Mouse (Mus musculus): ENCODE data around the gene Gm12569.

Gene Gm12569

GRCm38 (mm10) chr11:51220308-51220707 lies at the start of gene Gm12569:
Gene Gm12569 (plus strand): TSS chr11:51220473.
- DNase-seq (ENCODE audit: low spot score in 2 of 2), result no peak

- no peak for DNase-seq (ENCODE audit: low spot score in 2 of 2)
These were observed 17.5 kb upstream of the Gm12569 start for GRCm38 (mm10) chr11:51202726-51203125.

GRCm38 (mm10) chr11:51207758-51208157 lies 12.5 kb upstream of the Gm12569 start:
- no peak for DNase-seq (ENCODE audit: low spot score in 2 of 2)

- no peak for DNase-seq (ENCODE audit: low spot score in 2 of 2)
These were observed 8.8 kb upstream of the Gm12569 start for GRCm38 (mm10) chr11:51211426-51211825.

- no peak for DNase-seq (ENCODE audit: low spot score in 2 of 2)
These were observed 6.3 kb upstream of the Gm12569 start for GRCm38 (mm10) chr11:51214021-51214420.

- DNase-seq (ENCODE audit: low spot score in 2 of 2), result no peak
These were observed 785 bp upstream of the Gm12569 start for GRCm38 (mm10) chr11:51219396-51219980.

GRCm38 (mm10) chr11:51227104-51227503 lies 6.8 kb downstream of the Gm12569 start:
- peak; percentile 20 to 32 for DNase-seq (ENCODE audit: low spot score in 2 of 2)

GRCm38 (mm10) chr11:51234626-51235025 lies 14.4 kb downstream of the Gm12569 start:
- DNase-seq (ENCODE audit: low spot score in 2 of 2), result no peak

- DNase-seq (ENCODE audit: low spot score in 2 of 2), result no peak
These were observed 22.6 kb downstream of the Gm12569 start for GRCm38 (mm10) chr11:51242897-51243296.

GRCm38 (mm10) chr11:51257006-51257405 lies 36.7 kb downstream of the Gm12569 start:
- DNase-seq (ENCODE audit: low spot score in 2 of 2), result no peak

GRCm38 (mm10) chr11:51261680-51262219 lies 41.5 kb downstream of the Gm12569 start, which contains the start of gene Clk4:
Gene Clk4 (plus strand): TSS chr11:51261730.
- no peak for DNase-seq (ENCODE audit: low spot score in 2 of 2)

- DNase-seq (ENCODE audit: low spot score in 2 of 2), result peak; percentile 97
These were observed 42.3 kb downstream of the Gm12569 start, which contains the start of gene BC049762 for GRCm38 (mm10) chr11:51262342-51263285. Gene BC049762 (minus strand): TSS chr11:51263046.

- DNase-seq (ENCODE audit: low spot score in 2 of 2), result peak in 1 of 2 experiments; percentile 17
These were observed 43.1 kb downstream of the Gm12569 start for GRCm38 (mm10) chr11:51263286-51263831.

GRCm38 (mm10) chr11:51264352-51264751 lies 44.1 kb downstream of the Gm12569 start:
- DNase-seq (ENCODE audit: low spot score in 2 of 2), result no peak

GRCm38 (mm10) chr11:51265326-51265725 lies 45.1 kb downstream of the Gm12569 start:
- no peak for DNase-seq (ENCODE audit: low spot score in 2 of 2)

- DNase-seq (ENCODE audit: low spot score in 2 of 2), result no peak
These were observed 54.1 kb downstream of the Gm12569 start for GRCm38 (mm10) chr11:51274418-51274817.

All from frontal cortex, postnatal 25 days (tissue).